ENCODE assay signal across 8 mouse cellular contexts in genomic region chr7:34655086-34655839, GRCm38 (mm10). TPM values are rescaled to one million over a fixed set of nuclear protein-coding genes. Genes with fewer than 3 reads are reported as not detected.
DNase-seq lines count a peak whose midpoint lies in the region; ATAC-seq and TF ChIP-seq lines count a peak whose summit lies in the region.

No protein-coding gene starts in this region.

- H3K27ac ChIP-seq in intestine, embryonic 15.5 days: peak overlapping the region; percentile 98
- H3K27ac ChIP-seq in midbrain, embryonic 11.5 days (ENCODE audit: low read depth, low read length): peak overlapping the region; percentile 100
- H3K27ac ChIP-seq in small intestine, adult 2 months (ENCODE audit: insufficient read depth, low read depth, low read length): peak overlapping the region; percentile 58

- no peaks in the 10 kb centered on the region for H3K9me3 ChIP-seq in intestine, embryonic 15.5 days
- no peaks in the 10 kb centered on the region for H3K9me3 ChIP-seq in midbrain, embryonic 11.5 days (ENCODE audit: control insufficient read depth, low read length)

- peak; percentile 83 for ATAC-seq in intestine, embryonic 15.5 days
- peak; percentile 83 for ATAC-seq in midbrain, embryonic 11.5 days (ENCODE audit: low FRiP score)

- H3K4me1 ChIP-seq in intestine, embryonic 15.5 days (replicated peaks): peaks cover 13% of the 10 kb centered on the region
- peaks cover 21% of the 10 kb centered on the region for H3K4me1 ChIP-seq in midbrain, embryonic 11.5 days (ENCODE audit: control insufficient read depth, insufficient read depth, low read length)
- H3K4me1 ChIP-seq in small intestine, adult 2 months (ENCODE audit: control insufficient read depth, insufficient read depth, insufficient read length, low read length): no peaks in the 10 kb centered on the region

- H3K4me3 ChIP-seq in intestine, embryonic 15.5 days (replicated peaks): peak overlapping the region; percentile 79
- peak overlapping the region; percentile 81 for H3K4me3 ChIP-seq in midbrain, embryonic 11.5 days (ENCODE audit: low read depth, low read length)
- H3K4me3 ChIP-seq in small intestine, adult 2 months (ENCODE audit: low read depth, low read length): peak overlapping the region; percentile 82

- H3K9ac ChIP-seq in intestine, embryonic 15.5 days: peak overlapping the region; percentile 85
- H3K9ac ChIP-seq in midbrain, embryonic 11.5 days (ENCODE audit: low read length): peak overlapping the region; percentile 98

- intact Hi-C loops in gastrocnemius, postnatal 36 days (cut with DNase I): loop anchor here (1.0 to 2.0 kb wide), 2 partner anchors 26 to 37 kb away; no protein-coding TSS in a partner anchor
- intact Hi-C loops in left cerebral cortex, postnatal 25 days (cut with DNase I): loop anchor here (5.0 kb wide), 1 partner anchor 163 kb away; no protein-coding TSS in a partner anchor

- WGBS in intestine, embryonic 15.5 days: 0% methylated on average over 52 of the region's 74 CpGs
- under 1% methylated on average over 43 of the region's 74 CpGs for WGBS in midbrain, embryonic 11.5 days
- under 1% methylated on average over 72 of the region's 74 CpGs for WGBS in small intestine, adult 2 months

- TF ChIP-seq POLR2A in small intestine, adult 2 months (IDR thresholded peaks at IDR 0.05; ENCODE audit: low read depth, low read length): no peak

- H3K27me3 ChIP-seq in intestine, embryonic 15.5 days (replicated peaks): no peaks in the 10 kb centered on the region
- H3K27me3 ChIP-seq in midbrain, embryonic 11.5 days (ENCODE audit: control insufficient read depth, insufficient read depth, low read length): no peaks in the 10 kb centered on the region
- peaks cover 12% of the 10 kb centered on the region for H3K27me3 ChIP-seq in small intestine, adult 2 months (ENCODE audit: control insufficient read depth, insufficient read depth, low read length)

- peak; percentile 79 for DNase-seq in adrenal gland, adult 8-10 months
- DNase-seq in embryo, embryonic 10.5 days (ENCODE audit: low spot score): peak; percentile 95
- DNase-seq in gastrocnemius, postnatal 36 days: peak; percentile 87 to 90
- peak; percentile 82 for DNase-seq in left cerebral cortex, postnatal 25 days (ENCODE audit: low spot score in 2 of 2)
- DNase-seq in midbrain, embryonic 11.5 days (ENCODE audit: low spot score, missing footprints): peak; percentile 99
- DNase-seq in c-Kit-positive CD71-positive TER-119-positive erythroid progenitor cells, embryonic 14.5 days (ENCODE audit: low spot score): no peak

- peak overlapping the region; percentile 91 for H3K4me2 ChIP-seq in intestine, embryonic 15.5 days (replicated peaks)
- H3K4me2 ChIP-seq in midbrain, embryonic 11.5 days: peak overlapping the region; percentile 88

- peak; percentile 76; the same call in 1 of the 2 replicates for TF ChIP-seq CTCF in small intestine, adult 2 months (IDR thresholded peaks at IDR 0.05; ENCODE audit: extremely low read depth, insufficient read length, insufficient replicate concordance, low read depth, low read length)

- no peaks in the 10 kb centered on the region for H3K36me3 ChIP-seq in intestine, embryonic 15.5 days
- no peaks in the 10 kb centered on the region for H3K36me3 ChIP-seq in midbrain, embryonic 11.5 days (ENCODE audit: control insufficient read depth, insufficient read depth, low read length)
- no peaks in the 10 kb centered on the region for H3K36me3 ChIP-seq in small intestine, adult 2 months (ENCODE audit: control insufficient read depth, insufficient read depth, low read length)

RNA-seq across cellular contexts. Expression of gene Kctd15, which starts 1.3 kb away (rescaled TPM):
- total RNA-seq in adrenal gland, adult 8-10 months (2022): 1 to 10 TPM; 4.1 to 7.1 (median 6.1) TPM
- total RNA-seq in gastrocnemius, postnatal 36 days (2021): 10 to 100 TPM; 41.0 to 42.9 TPM
- 16.2 and 18.0 TPM in 2 replicates for polyA plus RNA-seq in intestine, embryonic 15.5 days (2015; fragmentation: Nextera tagmentation; extraction: Ambion mirVana)
- total RNA-seq in left cerebral cortex, postnatal 25 days (2021): 10 to 100 TPM; 14.6 TPM
- polyA plus RNA-seq in midbrain, embryonic 11.5 days (2014; fragmentation: Nextera tagmentation; extraction: Ambion mirVana): 13.6 and 15.9 TPM in 2 replicates
- polyA plus RNA-seq in small intestine, adult 2 months (2012; rRNA removed): 5.9 and 6.2 TPM in 2 replicates
